Mouse (Mus musculus) liver, embryonic 14.5 days (tissue): ENCODE data around the gene Zfp493. TPM values are rescaled to one million over a fixed set of nuclear protein-coding genes. Genes with fewer than 3 reads are reported as not detected.
"Not testable (repeated sequence)": the region's sequence is repeated elsewhere in the genome, so short reads cannot be mapped to it uniquely, and the experiment has no call there.

Source experiments
- ATAC-seq: fragments of 200-750 bp; cut with Nextera tagmentation; 2 replicates; pipeline ENCODE4 v1.8.0; 2017; ENCODE audit warnings: moderate number of reproducible peaks, mild to moderate bottlenecking, moderate library complexity; ENCODE audit not compliant: insufficient read depth
- DNase-seq, 3 experiments: peaks; one replicate each; pipeline ENCODE4 v3.0.0-alpha.2; 2012 to 2013; ENCODE audit warnings: low read depth in 3 of 3, low spot score in 3 of 3
- H3K27ac ChIP-seq: fragments of 300-500 bp; sonication (generic); 2 replicates; pipeline ENCODE4 v1.5.1; 2014; ENCODE audit warnings: moderate library complexity, mild to moderate bottlenecking, control low read depth, inconsistent platforms
- H3K27me3 ChIP-seq: fragments of 300-500 bp; sonication (generic); 2 replicates; pipeline ENCODE4 v1.6.1; 2014; ENCODE audit warnings: mild to moderate bottlenecking, low read length, moderate library complexity; ENCODE audit not compliant: control insufficient read depth, insufficient read depth
- H3K36me3 ChIP-seq: fragments of 300-500 bp; sonication (generic); replicated peaks from 2 replicates; pipeline ENCODE4 v1.6.1; 2014; ENCODE audit warnings: low read depth; ENCODE audit not compliant: control insufficient read depth, insufficient read depth
- H3K4me1 ChIP-seq, 2 experiments: fragments of 200-500 bp in 1 of 2; fragments of 300-500 bp in 1 of 2; sonication (generic) in 1 of 2; replicated peaks; 2 replicates each; pipeline ENCODE4 v1.6.1; 2012 to 2014; ENCODE audit warnings: antibody characterized with exemption in 1 of 2, inconsistent platforms in 1 of 2, low read length in 1 of 2; ENCODE audit not compliant: control insufficient read depth in 2 of 2, insufficient read depth in 2 of 2
- H3K4me2 ChIP-seq: fragments of 300-500 bp; sonication (generic); 2 replicates; pipeline ENCODE4 v1.6.1; 2014; ENCODE audit warnings: low read depth, mild to moderate bottlenecking, control low read depth, moderate library complexity
- H3K4me3 ChIP-seq, 2 experiments: fragments of 200-500 bp in 1 of 2; fragments of 300-500 bp in 1 of 2; sonication (generic) in 1 of 2; 2 replicates each; pipeline ENCODE4 v1.5.1; 2012 to 2014; ENCODE audit warnings: low read depth in 2 of 2, low read length in 2 of 2, mild to moderate bottlenecking in 2 of 2, control low read depth in 1 of 2, inconsistent platforms in 1 of 2, moderate library complexity in 1 of 2; ENCODE audit not compliant: insufficient read depth in 1 of 2
- H3K9ac ChIP-seq: fragments of 300-500 bp; sonication (generic); replicated peaks from 2 replicates; pipeline ENCODE4 v1.6.1; 2014; ENCODE audit warnings: mild to moderate bottlenecking, control low read depth, moderate library complexity
- H3K9me3 ChIP-seq: fragments of 300-500 bp; sonication (generic); 2 replicates; pipeline ENCODE4 v1.6.1; 2016; ENCODE audit warnings: low read length, mixed read lengths; ENCODE audit not compliant: control insufficient read depth
- CTCF ChIP-seq: IDR thresholded peaks from 2 replicates; pipeline ENCODE4 v1.5.1; 2016; ENCODE audit warnings: antibody characterized with exemption, low read depth, control low read depth
- EP300 ChIP-seq: IDR thresholded peaks from 2 replicates; pipeline ENCODE4 v1.6.1; 2016; ENCODE audit warnings: antibody characterized with exemption, low read depth
- WGBS: fragments of 180-500 bp; shearing (Covaris S2); extraction: QIAGEN DNeasy Blood & Tissue Kit; methylation state at CpG from one replicate; pipeline ENCODE4 v1.1.7; 2014; ENCODE audit not compliant: insufficient replicate concordance; 5-methylcytosine and 5-hydroxymethylcytosine counted together
- polyA plus RNA-seq, 2 experiments: library from polyadenylated mRNA; depleted of rRNA in 1 of 2; stranded (reverse) in 1 of 2; unstranded in 1 of 2; fragments of >200 nt; fragmentation: Nextera tagmentation in 1 of 2; extraction: Ambion mirVana in 1 of 2; gene quantifications; 2 replicates each; pipeline versions ENCODE4 v1.2.1 to v1.2.3; 2012 to 2014

Zfp493 gene
- polyA plus RNA-seq, 2 experiments = 0.76 to 0.79 TPM

DNA sequence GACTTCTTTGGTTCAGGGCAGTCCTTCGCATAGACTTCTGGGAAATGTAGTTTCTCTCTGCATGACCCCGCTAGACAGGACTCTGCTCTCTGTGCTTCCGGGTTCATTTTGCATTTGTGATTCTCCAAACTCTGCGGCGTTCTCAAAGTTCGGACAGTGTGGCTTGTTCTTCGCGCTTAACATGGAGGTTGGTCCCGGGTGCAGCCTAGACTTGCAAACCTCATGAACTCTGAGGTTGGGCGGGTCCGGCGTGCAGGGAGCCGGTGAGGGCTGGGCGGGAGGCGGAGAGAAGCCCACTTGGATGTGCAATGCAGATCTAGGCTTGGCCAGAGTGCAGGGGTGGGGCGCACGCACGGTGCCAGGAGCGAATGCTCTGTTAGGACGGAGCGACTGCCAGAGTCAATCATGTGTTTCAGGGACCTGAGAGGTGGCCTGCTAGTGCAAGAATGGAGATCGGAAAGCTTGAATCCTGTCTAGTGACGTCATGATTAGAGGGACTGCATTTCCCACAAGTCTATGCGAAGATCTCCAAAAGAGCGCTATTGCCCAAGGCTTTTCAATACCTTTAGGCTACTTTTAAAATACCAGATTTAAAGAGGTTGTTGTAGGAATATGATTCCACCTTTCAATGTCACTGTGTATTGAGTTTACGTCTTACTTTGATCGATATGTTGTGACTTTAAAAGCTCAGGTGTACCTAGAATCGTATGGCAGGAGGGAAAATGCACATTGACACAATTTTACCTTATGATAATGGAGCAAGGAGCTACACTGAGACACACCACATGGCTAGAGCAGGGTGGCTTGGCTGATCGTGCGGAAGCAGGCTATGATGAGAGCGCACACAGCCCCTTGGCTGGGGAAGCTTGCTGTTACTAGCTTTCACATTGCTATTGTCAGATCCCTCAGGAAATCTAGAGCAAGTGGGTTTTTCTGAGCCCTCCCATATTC lies 34.5 kb downstream of the Zfp493 start, which contains the start of gene Zfp273:
Zfp273 (plus strand) TSS at position 31 of the 951 bp plus-strand sequence.
- Histone ChIP-seq H3K4me2 (peak within 1 kb of the TSS; percentile 75), H3K27ac (peak within 1 kb of the TSS; percentile 37), H3K4me1 (no peaks in the 10 kb centered on the region; a peak in 1 of 4 replicates), H3K27me3 (no peaks in the 10 kb centered on the region), H3K9me3 (no peaks in the 10 kb centered on the region), H3K4me3 (peak within 1 kb of the TSS; percentile 74 to 90), H3K9ac (peak within 1 kb of the TSS; percentile 66), H3K36me3 (no peaks in the 10 kb centered on the region)
- TF ChIP-seq CTCF (no peak; the same call in 1 of the 2 replicates), EP300 (no peak)
- peak; percentile 93 for ATAC-seq
- WGBS = 3% methylated on average over 31 of the region's 31 CpGs
- peak; percentile 59 to 68 (median 60) for DNase-seq

DNA sequence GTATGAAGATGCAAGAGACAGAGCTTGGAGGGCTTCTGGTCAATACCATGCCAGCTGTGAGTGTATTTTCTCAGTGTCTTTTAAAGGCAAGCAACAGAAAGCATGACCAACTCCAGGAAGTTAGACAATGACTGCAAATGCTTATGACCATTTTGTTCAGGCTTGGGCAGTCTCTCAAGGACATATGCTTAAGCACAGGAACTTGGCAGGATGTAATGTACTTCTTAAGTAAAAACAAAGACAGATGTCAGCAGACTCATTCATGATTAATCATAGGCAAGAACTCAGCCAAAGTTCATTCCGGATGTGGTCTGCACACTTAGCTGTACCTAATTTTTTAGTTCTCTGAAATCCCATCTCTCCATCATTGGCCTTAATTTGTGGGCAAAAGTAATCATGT lies 39.1 kb downstream of the Zfp493 start:
- DNase-seq = no peak
- Histone ChIP-seq H3K9ac (no peak overlapping the region), H3K4me2 (no peak overlapping the region), H3K4me1 (no peaks in the 10 kb centered on the region; a peak in 1 of 4 replicates), H3K27ac (no peak overlapping the region), H3K9me3 (no peaks in the 10 kb centered on the region), H3K36me3 (no peaks in the 10 kb centered on the region), H3K4me3 (no peak overlapping the region), H3K27me3 (no peaks in the 10 kb centered on the region)
- TF ChIP-seq EP300 (no peak), CTCF (no peak)
- ATAC-seq = no peak
- 50% methylated on average over 1 of the region's 1 CpGs for WGBS

GRCm38 (mm10) chr13:67830911-67831336 lies 51.4 kb downstream of the Zfp493 start, which contains the start of gene Gm10037:
TSS of gene Gm10037 (plus strand) at chr13:67831106.
- 5% methylated on average over 14 of the region's 14 CpGs for WGBS
- Histone ChIP-seq H3K4me3 (peak within 1 kb of the TSS; percentile 66 to 85), H3K4me1 (no peaks in the 10 kb centered on the region)

GRCm38 (mm10) chr13:67833137-67833536 lies 53.6 kb downstream of the Zfp493 start:
- H3K27ac ChIP-seq, H3K4me3 ChIP-seq, H3K9me3 ChIP-seq, H3K9ac ChIP-seq, DNase-seq, H3K27me3 ChIP-seq, ATAC-seq, H3K4me1 ChIP-seq, H3K36me3 ChIP-seq, H3K4me2 ChIP-seq: not testable (repeated sequence)
- peak; percentile 13; the same call in 1 of the 2 replicates for TF ChIP-seq CTCF

More at GRCm38 (mm10) chr13:67830911-67831336, 51.4 kb downstream of the Zfp493 start, which contains the start of gene Gm10037:
- peak; percentile 60 for ATAC-seq
- Histone ChIP-seq H3K36me3 (no peaks in the 10 kb centered on the region; the same call in 1 of the 2 replicates), H3K4me2 (peak within 1 kb of the TSS; percentile 66), H3K9me3 (no peaks in the 10 kb centered on the region), H3K27me3 (no peaks in the 10 kb centered on the region), H3K9ac (peak within 1 kb of the TSS; percentile 69), H3K27ac (no peak within 1 kb of the TSS)
- DNase-seq = peak in 1 of 3 experiments; percentile 28
- TF ChIP-seq CTCF (no peak), EP300 (no peak)

Other genes with a start within 250 kb of the Zfp493 start
- 1.9 and 2.0 TPM in 2 replicates for gene Zfp748, start 225.9 kb upstream of the Zfp493 start, polyA plus RNA-seq (2012; rRNA removed)
- 4.9 and 5.1 TPM in 2 replicates for gene Zfp748, start 225.9 kb upstream of the Zfp493 start, polyA plus RNA-seq (2014; fragmentation: Nextera tagmentation; extraction: Ambion mirVana)
- 0.43 and 0.80 TPM in 2 replicates for gene Zfp729b, start 170.0 kb upstream of the Zfp493 start, polyA plus RNA-seq (2012; rRNA removed)
- gene Zfp729b, start 170.0 kb upstream of the Zfp493 start, polyA plus RNA-seq (2014; fragmentation: Nextera tagmentation; extraction: Ambion mirVana) = 1.5 and 1.6 TPM in 2 replicates
- gene Gm49345, start 141.9 kb upstream of the Zfp493 start, polyA plus RNA-seq (2012; rRNA removed) = not detected in 2 replicates
- gene Gm49345, start 141.9 kb upstream of the Zfp493 start, polyA plus RNA-seq (2014; fragmentation: Nextera tagmentation; extraction: Ambion mirVana) = not detected in 2 replicates
- gene Zfp729a, start 141.9 kb upstream of the Zfp493 start, polyA plus RNA-seq (2012; rRNA removed) = 0.49 and 0.77 TPM in 2 replicates
- 0.80 and 1.5 TPM in 2 replicates for gene Zfp729a, start 141.9 kb upstream of the Zfp493 start, polyA plus RNA-seq (2014; fragmentation: Nextera tagmentation; extraction: Ambion mirVana)
- gene Zfp738, start 92.6 kb upstream of the Zfp493 start, polyA plus RNA-seq (2012; rRNA removed) = 1.4 and 1.6 TPM in 2 replicates
- 1.8 TPM in 2 replicates for gene Zfp738, start 92.6 kb upstream of the Zfp493 start, polyA plus RNA-seq (2014; fragmentation: Nextera tagmentation; extraction: Ambion mirVana)
- 0.82 and 1.2 TPM in 2 replicates for gene Zfp65, start 50.5 kb upstream of the Zfp493 start, polyA plus RNA-seq (2012; rRNA removed)
- gene Zfp65, start 50.5 kb upstream of the Zfp493 start, polyA plus RNA-seq (2014; fragmentation: Nextera tagmentation; extraction: Ambion mirVana) = 0.62 and 1.0 TPM in 2 replicates
- 0.37 and 0.74 TPM in 2 replicates for gene Zfp85, start 24.5 kb upstream of the Zfp493 start, polyA plus RNA-seq (2012; rRNA removed)
- 1.0 and 1.2 TPM in 2 replicates for gene Zfp85, start 24.5 kb upstream of the Zfp493 start, polyA plus RNA-seq (2014; fragmentation: Nextera tagmentation; extraction: Ambion mirVana)
- 0.31 and 0.63 TPM in 2 replicates for gene Zfp273, start 34.0 kb downstream of the Zfp493 start, polyA plus RNA-seq (2012; rRNA removed)
- gene Zfp273, start 34.0 kb downstream of the Zfp493 start, polyA plus RNA-seq (2014; fragmentation: Nextera tagmentation; extraction: Ambion mirVana) = 0.89 and 0.91 TPM in 2 replicates
- 0.26 and 0.31 TPM in 2 replicates for gene Gm10037, start 51.4 kb downstream of the Zfp493 start, polyA plus RNA-seq (2012; rRNA removed)
- 0.28 and 1.0 TPM in 2 replicates for gene Gm10037, start 51.4 kb downstream of the Zfp493 start, polyA plus RNA-seq (2014; fragmentation: Nextera tagmentation; extraction: Ambion mirVana)
- not detected in 2 replicates for gene BC048507, start 83.6 kb downstream of the Zfp493 start, polyA plus RNA-seq (2012; rRNA removed)
- not detected in 2 replicates for gene BC048507, start 83.6 kb downstream of the Zfp493 start, polyA plus RNA-seq (2014; fragmentation: Nextera tagmentation; extraction: Ambion mirVana)